Mouse (Mus musculus): ENCODE data around the gene Pola1.
"Not testable (repeated sequence)": the region's sequence is repeated elsewhere in the genome, so short reads cannot be mapped to it uniquely, and the experiment has no call there.

Gene Pola1

GRCm38 (mm10) chrX:93429738-93430260, 202.2 kb downstream of the Pola1 start:
- no peak for DNase-seq (ENCODE audit: low read depth, low spot score)

GRCm38 (mm10) chrX:93428956-93429737, 202.8 kb downstream of the Pola1 start:
- no peak for DNase-seq (ENCODE audit: low read depth, low spot score)

- not testable (repeated sequence) for DNase-seq (ENCODE audit: low read depth, low spot score)
Measured at GRCm38 (mm10) chrX:93400871-93401270, 231.1 kb downstream of the Pola1 start.

GRCm38 (mm10) chrX:93397089-93397488, 234.9 kb downstream of the Pola1 start:
- no peak for DNase-seq (ENCODE audit: low read depth, low spot score)

- no peak for DNase-seq (ENCODE audit: low read depth, low spot score)
Measured at GRCm38 (mm10) chrX:93377285-93377972, 254.5 kb downstream of the Pola1 start.

GRCm38 (mm10) chrX:93373503-93373902, 258.5 kb downstream of the Pola1 start:
- no peak for DNase-seq (ENCODE audit: low read depth, low spot score)

- DNase-seq (ENCODE audit: low read depth, low spot score) = no peak
Measured at GRCm38 (mm10) chrX:93369708-93370107, 262.2 kb downstream of the Pola1 start.

GRCm38 (mm10) chrX:93368211-93368610, 263.7 kb downstream of the Pola1 start:
- no peak for DNase-seq (ENCODE audit: low read depth, low spot score)

- no peak for DNase-seq (ENCODE audit: low read depth, low spot score)
Measured at GRCm38 (mm10) chrX:93321336-93321735, 310.6 kb downstream of the Pola1 start.

- no peak for DNase-seq (ENCODE audit: low read depth, low spot score)
Measured at GRCm38 (mm10) chrX:93319979-93320378, 312.0 kb downstream of the Pola1 start.

GRCm38 (mm10) chrX:93317577-93317976, 314.4 kb downstream of the Pola1 start:
- no peak for DNase-seq (ENCODE audit: low read depth, low spot score)

GRCm38 (mm10) chrX:93305780-93306179, 326.2 kb downstream of the Pola1 start:
- DNase-seq (ENCODE audit: low read depth, low spot score) = no peak

- no peak for DNase-seq (ENCODE audit: low read depth, low spot score)
Measured at GRCm38 (mm10) chrX:93301798-93302197, 330.2 kb downstream of the Pola1 start.

- no peak for DNase-seq (ENCODE audit: low read depth, low spot score)
Measured at GRCm38 (mm10) chrX:93300183-93300815, 331.7 kb downstream of the Pola1 start.

GRCm38 (mm10) chrX:93299771-93300170, 332.2 kb downstream of the Pola1 start:
- DNase-seq (ENCODE audit: low read depth, low spot score) = no peak

- no peak for DNase-seq (ENCODE audit: low read depth, low spot score)
Measured at GRCm38 (mm10) chrX:93299046-93299626, 332.8 kb downstream of the Pola1 start.

- DNase-seq (ENCODE audit: low read depth, low spot score) = no peak
Measured at GRCm38 (mm10) chrX:93297001-93297441, 334.9 kb downstream of the Pola1 start.

GRCm38 (mm10) chrX:93295819-93296218, 336.1 kb downstream of the Pola1 start:
- no peak for DNase-seq (ENCODE audit: low read depth, low spot score)

GRCm38 (mm10) chrX:93294736-93295490, 337.0 kb downstream of the Pola1 start:
- no peak for DNase-seq (ENCODE audit: low read depth, low spot score)

GRCm38 (mm10) chrX:93292031-93292430, 339.9 kb downstream of the Pola1 start:
- DNase-seq (ENCODE audit: low read depth, low spot score) = no peak

- DNase-seq (ENCODE audit: low read depth, low spot score) = no peak
Measured at GRCm38 (mm10) chrX:93289851-93290380, 342.0 kb downstream of the Pola1 start.

Data from retina, adult 2 months (tissue).